Mouse (Mus musculus) testis, adult 10 weeks (tissue): Measurements from ENCODE around the gene Gm8453. TPM values are rescaled to one million over a fixed set of nuclear protein-coding genes. Genes with fewer than 3 reads are reported as not detected.

Source experiments
- polyA plus RNA-seq: library from polyadenylated mRNA; stranded (reverse); fragments of 350-450 nt; fragmentation: Illumina TruSeq; extraction: RNeasy Lipid Tissue Mini Kit (QIAGEN cat#74804); gene quantifications from one replicate; pipeline ENCODE4 v1.2.3, GENCODE M21; 2014; ENCODE audit warnings: low read depth, low replicate concordance

The Gm8453 gene
- not detected for polyA plus RNA-seq

GRCm38 (mm10) chr7:22229384-22229783 lies at the start of gene Gm8453:
Gm8453 (minus strand) TSS chr7:22229484.

DNA sequence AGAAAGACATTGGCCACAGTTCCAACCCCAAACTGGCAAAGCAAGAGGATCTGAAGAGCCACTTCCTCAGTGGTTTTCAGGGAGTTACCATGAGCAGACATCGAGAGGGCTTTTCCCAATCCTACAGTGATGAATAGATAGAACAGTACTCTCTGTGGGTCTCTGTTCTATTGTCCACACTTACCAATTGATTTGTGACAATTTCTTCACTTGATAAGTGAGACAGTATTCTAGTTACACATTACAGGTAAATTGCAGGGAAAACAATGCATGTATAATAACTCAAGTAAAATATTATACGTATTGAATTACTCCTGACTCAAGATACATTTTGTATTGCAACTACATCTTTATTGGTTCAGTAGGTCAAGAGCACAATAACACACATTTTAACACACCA lies 28.1 kb downstream of the Gm8453 start, which contains the start of gene Gm8653:
Gene Gm8653 (minus strand): TSS at position 101 of the 400 bp plus-strand sequence.

GRCm38 (mm10) chr7:22189077-22189476 lies 40.2 kb downstream of the Gm8453 start, which contains the start of gene Vmn1r143:
Vmn1r143 (plus strand) TSS chr7:22189377.

Other genes with a start within 250 kb of the Gm8453 start
- not detected for gene Vmn1r137, start 234.9 kb downstream of the Gm8453 start, polyA plus RNA-seq
- gene Vmn1r138, start 200.6 kb downstream of the Gm8453 start, polyA plus RNA-seq = not detected
- not detected for gene Gm6176, start 173.2 kb downstream of the Gm8453 start, polyA plus RNA-seq
- gene Vmn1r139, start 160.4 kb downstream of the Gm8453 start, polyA plus RNA-seq = not detected
- gene Gm16451, start 111.2 kb downstream of the Gm8453 start, polyA plus RNA-seq = not detected
- not detected for gene Gm10666, start 94.7 kb downstream of the Gm8453 start, polyA plus RNA-seq
- gene Vmn1r142, start 65.4 kb downstream of the Gm8453 start, polyA plus RNA-seq = not detected
- not detected for gene Vmn1r143, start 40.1 kb downstream of the Gm8453 start, polyA plus RNA-seq
- not detected for gene Gm8653, start 28.2 kb downstream of the Gm8453 start, polyA plus RNA-seq
- gene Gm4187, start 100.2 kb upstream of the Gm8453 start, polyA plus RNA-seq = not detected
- not detected for gene Gm8660, start 141.6 kb upstream of the Gm8453 start, polyA plus RNA-seq
- not detected for gene Vmn1r148, start 184.1 kb upstream of the Gm8453 start, polyA plus RNA-seq
- gene Vmn1r149, start 208.7 kb upstream of the Gm8453 start, polyA plus RNA-seq = not detected
- gene Gm10665, start 234.6 kb upstream of the Gm8453 start, polyA plus RNA-seq = not detected